Comparison of ENCODE assay signal across 1 mouse cellular context in genomic region chr5:134582221-134582907, GRCm38 (mm10).
TF ChIP-seq lines count a peak whose summit lies in the region.

No protein-coding gene starts in this region.

TF ChIP-seq in myocyte, 11 proteins besides CTCF, POLR2A, EP300 and RAD21:
- TF ChIP-seq TCF3 (IDR thresholded peaks at IDR 0.05; ENCODE audit: insufficient read length, low read depth) (no peak), MYOG (IDR thresholded peaks at IDR 0.05; ENCODE audit: control insufficient read depth in 1 of 3, insufficient read depth in 1 of 3, insufficient read length in 2 of 3, low read depth in 2 of 3) (no peak), CEBPB (IDR thresholded peaks at IDR 0.05; ENCODE audit: insufficient read depth, poor library complexity, severe bottlenecking) (no peak), POLR2AphosphoS2 (IDR thresholded peaks at IDR 0.05; ENCODE audit: insufficient read length, low read depth) (peak; percentile 45), MYOD1 (IDR thresholded peaks at IDR 0.05; ENCODE audit: control insufficient read depth in 1 of 3, insufficient read length in 2 of 3, low read depth in 2 of 3) (no peak), E2F4 (IDR thresholded peaks at IDR 0.05; ENCODE audit: insufficient read depth) (peak; percentile 79), SRF (IDR thresholded peaks at IDR 0.05; ENCODE audit: control insufficient read depth, insufficient read length, low read depth) (no peak), TCF12 (IDR thresholded peaks at IDR 0.05; ENCODE audit: insufficient read depth, poor library complexity, severe bottlenecking) (no peak)
